Mouse (Mus musculus) CD8-positive naive resting alpha-beta T cell, adult 2 months (primary cell): Measurements from ENCODE around the gene Xntrpc.

Source experiments
- DNase-seq, 2 experiments: peaks; one replicate each; pipeline ENCODE4 v3.0.0; 2022; ENCODE audit warnings: low read depth in 2 of 2, low spot score in 2 of 2

The Xntrpc gene

GRCm38 (mm10) chr7:102137898-102138297, 72.4 kb downstream of the Xntrpc start:
- no peak for DNase-seq
